Mouse (Mus musculus) thymus, adult 2 months (tissue): ENCODE measurements around the gene Ahrr. TPM values are rescaled to one million over a fixed set of nuclear protein-coding genes. Genes with fewer than 3 reads are reported as not detected.

ENCODE experiments used
- DNase-seq: peaks from one replicate; pipeline ENCODE4 v3.0.0; 2021
- H3K27ac ChIP-seq: fragments of 200-500 bp; 2 replicates; pipeline ENCODE4 v1.5.1; 2012; ENCODE audit warnings: low read length, control low read depth; ENCODE audit not compliant: control insufficient read depth, insufficient read depth
- H3K27me3 ChIP-seq: fragments of 200-500 bp; 2 replicates; pipeline ENCODE4 v1.6.1; 2012; ENCODE audit warnings: mild to moderate bottlenecking, low read length, moderate library complexity, mixed read lengths; ENCODE audit not compliant: control insufficient read depth, insufficient read depth
- H3K36me3 ChIP-seq: fragments of 200-500 bp; 2 replicates; pipeline ENCODE4 v1.6.1; 2012; ENCODE audit warnings: mild to moderate bottlenecking, low read length, moderate library complexity; ENCODE audit not compliant: control insufficient read depth, insufficient read depth
- H3K4me1 ChIP-seq: fragments of 200-500 bp; replicated peaks from 2 replicates; pipeline ENCODE4 v1.6.1; 2012; ENCODE audit warnings: low read length; ENCODE audit not compliant: control insufficient read depth, insufficient read depth
- H3K4me3 ChIP-seq: fragments of 200-500 bp; 2 replicates; pipeline ENCODE4 v1.5.1; 2012; ENCODE audit warnings: mild to moderate bottlenecking, low read length, control low read depth, moderate library complexity; ENCODE audit not compliant: control insufficient read depth, insufficient read depth
- CTCF ChIP-seq: fragments of 200-500 bp; IDR thresholded peaks from 2 replicates; pipeline ENCODE4 v1.5.1; 2012; ENCODE audit warnings: mild to moderate bottlenecking, control low read depth, low read length, moderate library complexity, borderline replicate concordance; ENCODE audit not compliant: control insufficient read depth, poor library complexity, insufficient read depth; ENCODE audit errors: extremely low read depth
- POLR2A ChIP-seq: fragments of 200-500 bp; IDR thresholded peaks from 2 replicates; pipeline ENCODE4 v1.6.1; 2012; ENCODE audit warnings: mild to moderate bottlenecking, low read length, control low read depth, moderate library complexity; ENCODE audit not compliant: control insufficient read depth, poor library complexity, insufficient read depth; ENCODE audit errors: extremely low read depth
- WGBS: fragments of 180-500 bp; shearing (Covaris S2); methylation state at CpG from one replicate; pipeline ENCODE4 v1.1.7; 2018; 5-methylcytosine and 5-hydroxymethylcytosine counted together
- polyA plus RNA-seq: library from polyadenylated mRNA; depleted of rRNA; stranded (reverse); fragments of >200 nt; gene quantifications from 2 replicates; pipeline ENCODE4 v1.2.3, GENCODE M21; 2012; rRNA removed

Ahrr gene
- polyA plus RNA-seq, 1 experiment, result 0.51 TPM

- H3K36me3 ChIP-seq, result peaks cover 4% of the 10 kb centered on the region
- no peaks in the 10 kb centered on the region for H3K27me3 ChIP-seq
- WGBS, result 95% methylated on average over 2 of the region's 2 CpGs
- H3K4me3 ChIP-seq, result no peak overlapping the region
- TF ChIP-seq CTCF, result no peak
- TF ChIP-seq POLR2A, result no peak
- H3K4me1 ChIP-seq, result peaks cover 9% of the 10 kb centered on the region
- no peak overlapping the region for H3K27ac ChIP-seq
- DNase-seq, result no peak
Observed at GRCm38 (mm10) chr13:74167492-74167891, 124.6 kb downstream of the Ahrr start.

GRCm38 (mm10) chr13:74167057-74167413, 125.1 kb downstream of the Ahrr start:
- H3K4me3 ChIP-seq, result peak overlapping the region; percentile 65
- 15% methylated on average over 9 of the region's 9 CpGs for WGBS
- H3K27me3 ChIP-seq, result no peaks in the 10 kb centered on the region
- H3K36me3 ChIP-seq, result peaks cover 3% of the 10 kb centered on the region
- no peak overlapping the region for H3K27ac ChIP-seq
- H3K4me1 ChIP-seq, result peaks cover 9% of the 10 kb centered on the region
- TF ChIP-seq POLR2A (no peak), CTCF (no peak)
- no peak for DNase-seq

GRCm38 (mm10) chr13:74166348-74167056, 125.6 kb downstream of the Ahrr start:
- TF ChIP-seq POLR2A, result no peak
- peak overlapping the region; percentile 65 for H3K4me3 ChIP-seq
- peaks cover 9% of the 10 kb centered on the region for H3K4me1 ChIP-seq
- no peaks in the 10 kb centered on the region; the same call in none of the 2 replicates for H3K36me3 ChIP-seq
- H3K27me3 ChIP-seq, result no peaks in the 10 kb centered on the region
- DNase-seq, result peak; percentile 64
- no peak overlapping the region for H3K27ac ChIP-seq
- WGBS, result 8% methylated on average over 19 of the region's 19 CpGs

Other genes starting within 250 kb of the Ahrr start
- gene Cep72, start 230.0 kb downstream of the Ahrr start, polyA plus RNA-seq, result 11.1 and 13.6 TPM in 2 replicates
- 0.20 and 0.27 TPM in 2 replicates for gene Slc9a3, start 170.9 kb downstream of the Ahrr start, polyA plus RNA-seq
- gene Exoc3, start 83.6 kb downstream of the Ahrr start, polyA plus RNA-seq, result 36.1 and 45.6 TPM in 2 replicates
- gene Pdcd6, start 25.2 kb upstream of the Ahrr start, polyA plus RNA-seq, result 92.8 and 109 TPM in 2 replicates
- gene Sdha, start 57.9 kb upstream of the Ahrr start, polyA plus RNA-seq, result 115 and 127 TPM in 2 replicates
- gene Ccdc127, start 58.0 kb upstream of the Ahrr start, polyA plus RNA-seq, result 3.6 and 4.0 TPM in 2 replicates
- gene Lrrc14b, start 71.7 kb upstream of the Ahrr start, polyA plus RNA-seq, result 0.31 and 5.0 TPM in 2 replicates
- 0.19 and 0.23 TPM in 2 replicates for gene Zfp72, start 98.5 kb upstream of the Ahrr start, polyA plus RNA-seq
- gene Ftl1-ps1, start 107.4 kb upstream of the Ahrr start, polyA plus RNA-seq, result 23.3 and 32.4 TPM in 2 replicates
- 0.98 and 1.1 TPM in 2 replicates for gene Zfp825, start 201.7 kb upstream of the Ahrr start, polyA plus RNA-seq